Mouse (Mus musculus) monocyte, adult 5-6 weeks (primary cell): ENCODE data around the gene Aatk. TPM values are rescaled to one million over a fixed set of nuclear protein-coding genes. Genes with fewer than 3 reads are reported as not detected.

Experiments used
- ATAC-seq: fragments of 153-309, 156-312 bp; replicated peaks from 2 replicates; pipeline ENCODE4 v1.8.0; 2017; ENCODE audit warnings: mild to moderate bottlenecking; ENCODE audit not compliant: low TSS enrichment, insufficient number of reproducible peaks, severe bottlenecking, poor library complexity, low FRiP score
- total RNA-seq: library from RNA; stranded (forward); fragments of 200-1000, 200-491, 200-594 nt; gene quantifications from 3 replicates; pipeline ENCODE4 v1.2.3, GENCODE M21; 2017

The Aatk gene
- total RNA-seq, 1 experiment from 2014 or later = 0.29 TPM

- no peak for ATAC-seq
Observed at GRCm38 (mm10) chr11:119973789-119974188, 73.2 kb downstream of the Aatk start.

GRCm38 (mm10) chr11:119970021-119970851, 76.7 kb downstream of the Aatk start:
- ATAC-seq = no peak

- no peak for ATAC-seq
Observed at GRCm38 (mm10) chr11:119967892-119968291, 79.1 kb downstream of the Aatk start.

GRCm38 (mm10) chr11:119967401-119967800, 79.6 kb downstream of the Aatk start:
- no peak for ATAC-seq

GRCm38 (mm10) chr11:119966294-119966693, 80.7 kb downstream of the Aatk start:
- ATAC-seq = no peak

- no peak for ATAC-seq
Observed at GRCm38 (mm10) chr11:119965053-119965452, 81.9 kb downstream of the Aatk start.

GRCm38 (mm10) chr11:119961511-119961910, 85.5 kb downstream of the Aatk start:
- no peak for ATAC-seq

- ATAC-seq = no peak
Observed at GRCm38 (mm10) chr11:119960671-119961070, 86.3 kb downstream of the Aatk start.

GRCm38 (mm10) chr11:119959714-119960113, 87.3 kb downstream of the Aatk start:
- ATAC-seq = no peak

- no peak for ATAC-seq
Observed at GRCm38 (mm10) chr11:119958856-119959255, 88.1 kb downstream of the Aatk start.

Other genes with a start within 250 kb of the Aatk start
- gene Chmp6, start 133.7 kb downstream of the Aatk start, total RNA-seq = 17.3 to 54.0 TPM (median 33.5 TPM) in 3 replicates
- 3.5 to 13.2 TPM (median 10.2 TPM) in 3 replicates for gene Baiap2, start 104.4 kb downstream of the Aatk start, total RNA-seq
- 2.9 to 9.1 TPM (median 8.3 TPM) in 3 replicates for gene Cep131, start 39.7 kb upstream of the Aatk start, total RNA-seq
- gene Tepsin, start 51.6 kb upstream of the Aatk start, total RNA-seq = 13.9 to 20.6 TPM (median 17.0 TPM) in 3 replicates
- gene Ndufaf8, start 51.8 kb upstream of the Aatk start, total RNA-seq = 21.0 to 40.3 TPM (median 25.7 TPM) in 3 replicates
- 40.6 to 56.4 TPM (median 42.9 TPM) in 3 replicates for gene Slc38a10, start 104.2 kb upstream of the Aatk start, total RNA-seq
- gene Bahcc1, start 185.8 kb upstream of the Aatk start, total RNA-seq = 0.68 to 0.85 TPM (median 0.76 TPM) in 3 replicates